Mouse (Mus musculus) layer of hippocampus, adult 8-10 months (tissue): ENCODE measurements around the gene Phox2b. TPM values are rescaled to one million over a fixed set of nuclear protein-coding genes. Genes with fewer than 3 reads are reported as not detected.
A peak's percentile ranks its signal among the peaks of the same experiment; 100 is the strongest.

Source experiments
- DNase-seq, 2 experiments: peaks; one replicate each; pipeline ENCODE4 v3.0.0; 2022; ENCODE audit warnings: low spot score in 2 of 2
- microRNA-seq, 2 experiments: library from miRNA; unstranded; fragments of <30 nt; microRNA quantifications; one replicate each; pipeline ENCODE4 v1.2.0; 2022
- total RNA-seq, 4 experiments: library from RNA; stranded (reverse); gene quantifications; 2 replicates each; pipeline ENCODE4 v1.2.4; 2022

Gene Phox2b
- total RNA-seq, 4 experiments from 2014 or later, result not detected

DNA sequence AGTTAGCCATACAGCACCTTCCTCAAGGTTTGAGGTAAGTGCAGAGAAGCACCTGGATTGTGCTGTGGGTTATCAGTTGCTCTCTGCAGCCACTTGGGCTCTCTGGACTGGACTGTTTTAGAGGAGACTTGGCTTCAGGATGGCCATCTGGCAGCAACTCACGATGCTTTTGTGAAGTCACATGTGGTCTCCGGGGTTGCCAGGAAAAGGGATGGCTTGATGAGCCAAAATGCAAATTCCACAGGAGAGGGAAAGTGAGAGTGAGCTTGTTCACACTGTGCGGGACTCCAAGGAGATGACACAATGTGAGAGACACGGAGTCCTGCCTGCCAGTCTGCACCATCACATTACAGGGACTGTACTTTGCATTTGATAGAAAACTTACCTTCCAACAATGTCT, 7.3 kb downstream of the Phox2b start:
- DNase-seq, result no peak

DNA sequence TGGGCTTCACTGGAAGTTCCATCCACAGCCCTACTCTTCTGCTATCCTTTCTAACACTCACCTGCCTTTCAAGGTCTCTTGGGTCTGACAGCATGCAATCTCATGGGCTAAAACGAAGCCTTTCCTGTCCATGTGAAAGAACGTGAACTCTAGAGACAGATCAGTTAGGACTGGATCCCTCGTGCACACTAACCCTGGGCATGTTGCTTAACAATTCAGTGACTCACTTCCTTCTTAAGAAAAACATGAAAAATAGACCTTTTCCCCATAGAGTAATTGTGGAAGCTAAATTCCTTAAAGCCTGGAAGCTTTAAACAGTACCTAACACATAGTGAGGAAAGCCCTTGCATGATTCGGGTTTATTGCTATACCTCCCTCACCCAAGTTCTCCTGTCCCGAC, 8.2 kb downstream of the Phox2b start:
- DNase-seq, result no peak

DNA sequence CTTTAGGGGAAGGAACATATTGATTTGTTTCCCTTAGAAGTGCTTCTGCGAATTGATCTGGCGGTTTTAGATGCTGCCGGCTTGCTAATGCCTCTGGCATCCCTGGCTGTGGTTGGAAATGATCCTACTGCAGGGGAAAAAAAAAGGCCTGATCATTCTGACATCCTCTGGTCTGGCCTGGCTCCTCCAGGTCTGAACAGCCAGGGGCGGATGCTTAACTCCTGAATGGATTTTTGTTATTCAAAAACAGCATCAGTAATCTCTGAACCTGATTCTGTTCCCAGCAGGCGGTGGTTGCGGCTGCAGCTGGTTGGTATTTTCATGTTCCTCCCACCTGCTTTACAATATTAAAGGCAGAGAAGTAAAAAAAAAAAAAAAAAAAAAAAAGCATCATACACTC, 16.0 kb downstream of the Phox2b start:
- no peak for DNase-seq

DNA sequence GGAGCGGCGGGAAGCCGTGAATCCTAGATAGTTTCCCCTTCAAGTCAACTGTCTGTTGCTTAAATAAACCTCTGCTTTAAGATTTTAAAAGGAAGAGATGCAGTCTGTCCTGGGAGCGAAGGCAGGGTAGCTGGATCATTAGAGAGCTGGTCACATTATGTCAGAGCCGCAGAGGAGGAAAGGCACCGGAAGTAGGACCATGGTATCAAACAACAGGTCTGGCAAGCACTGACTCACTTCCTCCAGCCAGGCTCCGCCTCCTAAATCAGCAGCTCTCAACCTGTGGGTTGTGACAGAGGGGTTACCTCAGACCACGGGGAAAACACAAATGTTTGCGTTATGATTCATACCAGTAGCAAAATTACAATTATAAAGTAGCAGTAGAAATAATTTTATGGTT, 35.5 kb downstream of the Phox2b start:
- no peak for DNase-seq

DNA sequence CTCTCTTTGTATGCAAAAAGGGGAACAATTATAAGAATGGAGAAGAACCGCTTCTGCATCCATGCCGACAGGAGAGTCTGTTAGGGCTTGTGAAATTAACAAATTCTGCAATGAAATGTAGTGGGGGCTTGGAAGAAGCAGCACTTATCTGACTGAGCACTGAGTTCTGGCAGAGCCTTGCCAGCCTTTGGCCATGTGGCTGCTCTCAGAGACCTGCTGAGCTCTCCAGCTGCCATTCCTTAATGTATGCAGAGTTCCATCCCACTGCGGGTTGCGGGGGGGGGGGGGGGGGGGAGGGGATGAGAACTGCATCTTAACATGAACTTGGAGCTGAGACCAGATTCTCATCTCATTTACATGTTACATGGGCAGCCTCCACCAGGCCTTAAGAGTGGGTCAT, 38.6 kb downstream of the Phox2b start:
- no peak for DNase-seq

DNA sequence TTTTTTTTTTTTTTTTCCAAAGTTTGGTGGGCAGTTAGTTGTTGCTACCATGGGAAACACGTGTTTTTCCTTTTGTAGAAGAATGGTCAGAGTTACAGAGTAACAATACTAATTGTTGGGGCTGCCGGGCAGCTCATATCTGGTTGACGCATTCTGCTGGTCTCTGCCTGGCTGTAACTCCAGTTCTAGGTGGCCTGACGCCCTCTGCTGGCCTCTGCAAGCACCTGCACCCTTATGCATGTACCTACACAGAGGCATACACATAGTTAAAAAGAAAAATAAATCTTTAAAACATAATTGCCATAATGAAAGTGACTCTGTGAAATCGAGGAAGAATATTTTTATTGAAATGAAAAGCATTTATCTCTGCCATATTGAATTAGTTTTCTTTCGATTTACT, 41.3 kb downstream of the Phox2b start:
- no peak for DNase-seq

DNA sequence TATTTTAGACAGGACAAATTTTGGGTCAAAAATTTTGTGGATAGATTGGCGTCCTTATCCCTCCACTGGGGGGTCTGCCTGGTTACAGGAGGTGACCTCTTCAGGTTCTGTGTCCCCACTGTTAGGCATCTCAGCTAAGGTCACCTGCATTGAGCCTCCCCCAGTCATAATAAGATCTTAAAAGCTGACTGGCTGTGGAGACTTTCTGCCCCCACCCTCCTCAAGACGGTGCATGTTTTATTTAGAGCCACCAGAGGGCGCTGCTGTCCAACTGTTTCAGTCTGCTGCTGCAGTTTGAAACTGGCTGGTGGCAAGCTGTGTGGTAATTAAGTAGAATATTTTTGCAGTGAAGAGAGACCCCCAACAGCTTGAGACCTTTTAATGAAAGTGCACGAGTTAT, 51.1 kb downstream of the Phox2b start:
- DNase-seq, result peak in 1 of 2 experiments; percentile 25

Small RNAs within 50 kb of the gene (microRNA-seq; reads per million reads assigned to microRNA genes)
- 0 reads per million in 2 experiments for gene Gm23841

Other genes with a start within 250 kb of the Phox2b start
- gene Tmem33, start 161.3 kb upstream of the Phox2b start, total RNA-seq, result 100 to 1,000 TPM in 1 of 4 experiments, 10 to 100 TPM in 3; 71.7 to 101 (median 88.0) TPM
- 100 to 1,000 TPM; 167 to 222 (median 194) TPM for gene Slc30a9, start 207.7 kb upstream of the Phox2b start, total RNA-seq